Mouse (Mus musculus): ENCODE results near the gene Scn3a.
"Not testable (repeated sequence)": the region's sequence is repeated elsewhere in the genome, so short reads cannot be mapped to it uniquely, and the experiment has no call there.

The Scn3a gene

DNA sequence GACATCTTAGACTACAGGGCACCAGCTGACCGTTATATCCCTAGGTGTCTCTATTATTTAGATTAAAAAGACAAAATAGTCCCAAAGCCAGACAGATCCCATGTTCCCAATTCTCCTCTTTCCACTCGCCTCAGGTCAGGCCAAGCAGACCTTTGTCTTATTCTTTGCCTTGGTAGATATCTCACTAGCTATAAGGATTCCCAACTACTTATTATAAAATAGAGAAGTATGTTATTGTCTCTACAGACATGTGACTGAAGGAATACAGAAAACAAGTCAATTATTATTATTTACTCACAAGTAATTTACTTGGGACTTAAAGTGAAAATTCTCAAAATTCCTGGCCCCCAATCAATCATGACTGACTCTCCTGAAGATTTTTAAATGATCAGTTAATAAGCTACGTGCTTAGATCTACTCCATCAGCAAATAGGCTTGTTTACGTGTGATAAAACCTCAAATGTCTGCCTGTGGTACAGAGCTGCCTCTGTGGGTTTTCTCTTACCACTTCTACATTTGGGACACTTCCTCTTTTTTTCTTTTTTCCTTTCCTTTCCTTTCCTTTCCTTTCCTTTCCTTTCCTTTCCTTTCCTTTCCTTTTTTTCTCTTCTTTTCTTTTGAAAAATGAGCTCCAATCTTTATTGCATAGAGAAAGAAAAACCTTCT lies 86.3 kb downstream of the Scn3a start:
- no peak for DNase-seq

DNA sequence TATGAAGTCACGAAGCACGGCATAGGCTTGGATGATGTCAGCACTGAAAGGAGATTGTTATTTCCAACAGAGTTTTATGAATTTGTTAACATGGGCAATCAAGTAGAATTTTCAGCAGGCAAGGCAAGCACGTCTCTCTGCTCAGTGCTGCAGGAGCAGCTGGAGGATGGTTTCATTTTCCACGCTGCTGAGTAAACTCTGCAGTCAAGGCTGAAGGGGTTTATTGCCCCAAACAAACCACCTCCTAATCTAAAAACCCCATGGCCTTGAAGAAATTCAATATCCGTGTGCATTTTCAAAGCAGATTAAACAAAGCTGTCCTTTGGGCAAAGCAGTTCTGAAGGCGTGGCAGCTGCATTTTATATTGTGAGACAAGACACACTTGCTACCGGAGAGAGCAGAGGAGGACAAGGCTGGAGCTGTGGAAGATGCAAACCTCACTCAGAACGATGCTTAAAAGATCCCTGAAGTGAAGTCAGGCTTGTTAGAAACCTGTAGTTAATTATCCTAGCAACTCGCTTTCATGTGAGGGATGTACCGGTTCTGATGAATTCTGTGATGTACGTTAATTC lies 96.0 kb downstream of the Scn3a start:
- DNase-seq, result no peak

DNA sequence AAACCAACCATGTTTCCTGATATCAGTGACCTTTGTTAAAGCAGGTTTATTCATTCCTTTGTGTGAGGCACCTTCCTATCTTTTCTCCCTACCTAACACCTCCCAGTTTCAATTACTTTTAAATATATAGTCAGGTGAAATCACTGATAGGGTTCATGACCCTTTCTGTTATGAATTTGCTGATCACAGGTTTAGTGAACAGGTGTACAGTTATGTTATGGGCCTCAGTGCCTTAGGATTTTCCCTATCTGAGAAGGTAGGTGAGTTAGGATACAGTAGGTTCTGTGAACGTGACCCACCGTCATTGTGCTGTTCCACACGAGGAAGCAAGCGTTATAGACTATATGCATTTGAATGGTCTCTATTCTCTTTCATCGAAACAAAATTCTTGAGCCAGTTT lies 101.7 kb downstream of the Scn3a start:
- DNase-seq, result no peak

DNA sequence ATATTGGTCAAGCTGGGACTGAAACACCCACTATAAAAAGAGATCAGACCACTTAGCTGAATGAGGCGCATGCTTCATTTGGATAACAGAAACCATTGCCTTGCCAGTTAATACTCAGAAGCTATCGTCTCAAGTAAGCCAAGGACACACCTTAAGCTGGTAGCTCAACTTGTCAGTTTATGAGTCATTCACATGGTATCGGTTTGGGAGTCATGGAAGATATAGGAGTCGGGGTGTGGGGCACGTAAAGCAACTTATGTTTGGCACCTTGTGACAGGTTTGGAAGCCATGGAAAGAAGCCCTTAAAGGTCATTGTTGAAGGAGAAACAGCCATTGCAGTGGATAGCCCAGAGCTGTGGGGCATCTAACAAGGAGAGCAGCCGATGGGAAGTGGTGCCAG lies 113.7 kb downstream of the Scn3a start:
- no peak for DNase-seq

DNA sequence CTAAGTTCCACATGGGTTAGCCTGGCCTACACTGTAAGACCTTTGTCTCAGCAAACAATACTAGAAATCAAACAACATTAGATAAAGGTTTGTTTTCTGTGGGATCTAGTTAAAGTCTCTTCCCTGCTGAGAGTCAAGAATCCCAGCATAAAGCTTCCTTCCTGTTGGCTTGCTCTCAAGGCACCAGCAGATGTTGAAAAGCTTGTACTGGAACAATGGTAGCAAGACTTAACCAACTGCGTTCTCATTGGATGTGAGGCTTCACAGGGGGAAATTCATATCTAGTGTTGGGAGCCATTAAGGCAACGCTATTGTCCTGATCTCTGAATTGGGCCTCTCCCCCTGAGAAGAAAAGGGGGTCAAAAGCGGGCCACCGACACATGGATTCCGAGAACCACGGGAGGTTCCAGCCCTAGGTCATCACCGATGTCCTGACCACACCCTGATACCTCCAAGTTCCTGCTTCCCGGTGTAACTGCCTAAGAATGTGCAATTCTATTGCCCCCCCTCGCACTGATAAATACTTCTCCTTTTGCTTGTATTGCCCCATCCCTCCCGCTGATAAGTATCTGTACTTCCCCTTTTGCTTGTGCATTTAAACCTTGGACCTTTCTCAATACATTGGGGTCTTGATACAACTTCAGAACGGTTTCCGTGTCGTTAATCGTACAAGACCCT lies 115.9 kb downstream of the Scn3a start:
- DNase-seq, result not testable (repeated sequence)

DNA sequence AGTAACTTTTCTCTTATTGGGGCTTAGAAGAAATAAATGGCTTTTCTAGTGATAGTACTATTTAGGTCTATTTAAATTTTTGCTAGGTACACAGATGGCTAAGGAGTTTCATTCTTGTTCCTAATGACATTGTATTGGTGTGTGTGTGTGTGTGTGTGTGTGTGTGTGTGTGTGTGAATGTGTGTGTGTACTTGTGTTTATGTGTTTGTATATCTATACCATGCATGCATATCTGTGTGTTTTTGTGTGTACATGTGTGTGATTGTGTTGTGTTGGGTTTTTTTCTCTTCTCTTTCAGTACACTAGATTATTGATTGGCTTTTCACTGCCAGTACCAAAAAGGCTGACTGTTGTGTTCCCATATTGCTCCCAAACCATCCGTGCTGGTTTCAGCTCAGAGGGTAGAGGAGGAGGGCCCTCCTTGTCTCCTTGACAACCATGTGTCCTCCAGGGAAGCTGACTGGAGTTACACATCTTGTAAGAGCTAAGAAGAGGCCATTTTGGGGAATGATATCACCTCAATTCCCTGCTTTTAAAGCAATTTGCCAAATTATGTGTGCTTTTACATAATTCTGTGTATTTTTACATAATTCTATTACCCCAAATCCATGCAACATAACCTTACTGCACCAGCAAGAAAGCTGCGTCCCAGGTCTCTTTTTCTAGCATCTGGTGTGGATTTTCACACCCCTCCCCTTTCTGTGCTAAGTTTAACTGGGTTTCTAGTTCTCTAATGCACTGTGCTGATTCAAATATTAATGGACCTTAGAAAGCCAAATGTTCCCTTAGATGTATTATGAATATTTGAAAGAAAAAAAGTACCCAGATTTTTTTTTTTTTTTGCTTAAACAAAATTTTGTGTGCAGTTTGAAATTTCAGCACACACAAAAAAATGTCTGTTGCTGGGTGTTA lies 116.7 kb downstream of the Scn3a start:
- DNase-seq, result no peak

DNA sequence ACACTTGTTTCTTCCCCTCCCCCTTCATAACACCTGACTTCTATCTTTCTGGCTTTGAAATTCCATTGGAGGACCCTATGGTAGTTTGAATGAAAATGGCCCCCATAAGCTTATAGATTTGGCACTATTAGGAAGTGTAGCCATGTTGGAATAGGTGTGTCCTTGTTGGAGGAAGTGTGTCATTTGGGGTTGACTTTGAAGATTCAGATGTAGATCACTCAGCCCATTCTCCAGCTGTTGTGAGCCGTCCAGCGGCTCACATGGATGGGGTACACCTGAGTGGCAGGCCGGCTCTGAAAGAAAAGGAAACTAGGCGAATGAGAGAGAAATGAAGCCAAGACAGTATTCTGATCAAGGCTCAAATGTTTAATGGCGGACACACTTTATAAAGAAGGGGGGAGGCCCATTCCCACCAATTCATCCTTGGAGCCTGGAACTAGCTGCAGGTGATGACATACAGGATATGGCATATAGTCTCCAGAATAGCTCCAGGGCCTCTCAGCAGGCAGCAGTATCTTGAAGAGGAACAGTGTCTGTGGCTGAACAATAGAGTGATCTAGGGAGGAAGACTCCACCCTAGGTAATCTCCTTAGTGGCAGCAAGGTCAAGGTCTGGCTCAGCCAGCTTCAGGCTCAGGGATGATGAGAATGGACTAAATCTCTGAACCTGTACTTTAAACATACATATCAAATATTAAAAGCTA lies 118.2 kb downstream of the Scn3a start:
- no peak for DNase-seq

DNA sequence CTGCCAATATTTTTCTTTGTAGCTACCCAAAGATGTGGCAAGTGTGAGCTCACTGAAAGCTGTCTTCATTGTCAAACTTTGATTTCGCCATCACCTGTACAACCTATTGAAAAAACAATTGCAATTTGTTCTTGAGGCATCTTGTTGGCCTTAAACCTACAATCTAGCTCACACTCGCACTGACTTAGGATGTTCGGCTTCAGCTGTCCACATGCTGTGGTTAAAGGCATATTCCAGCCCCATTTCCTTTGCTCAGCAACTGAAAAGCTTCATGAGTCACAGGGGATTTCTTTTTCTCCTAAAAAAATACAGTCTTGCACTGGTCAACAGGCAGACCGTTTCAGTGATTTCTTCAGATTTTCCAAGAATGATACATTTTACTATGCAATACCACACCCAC lies 124.3 kb downstream of the Scn3a start:
- DNase-seq, result no peak

DNA sequence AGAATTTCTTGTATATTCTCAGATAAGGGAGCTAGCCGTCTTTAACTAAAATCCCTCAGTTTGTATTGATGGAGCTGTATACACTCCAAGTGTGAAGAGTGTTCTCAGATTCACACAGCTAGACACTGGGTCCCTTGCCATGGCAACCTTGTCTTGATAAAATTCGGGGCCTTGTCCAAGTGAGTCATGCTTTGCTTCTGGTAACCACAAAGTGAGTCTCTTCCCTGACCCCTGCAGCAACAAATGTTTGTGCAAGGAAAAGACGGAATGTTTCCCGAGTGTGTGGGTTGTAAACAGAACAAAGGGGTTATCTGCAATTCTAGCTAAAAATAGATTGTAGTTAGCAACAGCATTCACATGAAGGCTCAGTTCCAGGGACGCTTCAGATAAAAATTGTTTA lies 125.9 kb downstream of the Scn3a start:
- DNase-seq, result peak; percentile 12

DNA sequence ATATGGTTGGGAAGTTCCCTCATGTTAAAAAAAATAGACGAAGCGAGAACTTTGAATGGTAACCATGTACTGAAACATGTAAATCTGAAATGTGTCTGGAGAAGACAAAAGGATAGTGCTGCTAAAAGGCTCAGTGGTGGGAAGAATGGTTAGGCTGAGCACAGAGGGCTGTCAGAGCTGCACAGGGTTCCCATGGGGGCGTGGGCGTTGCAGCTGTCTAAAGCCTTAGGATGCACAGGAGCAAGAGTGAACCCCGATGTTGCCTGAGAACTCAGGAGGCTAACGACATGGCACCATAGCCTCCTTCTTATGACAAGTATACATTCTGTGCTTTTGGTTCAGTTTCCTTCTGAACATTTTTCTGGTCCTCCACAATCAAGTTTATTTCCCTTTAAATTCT lies 126.3 kb downstream of the Scn3a start:
- DNase-seq, result no peak

DNA sequence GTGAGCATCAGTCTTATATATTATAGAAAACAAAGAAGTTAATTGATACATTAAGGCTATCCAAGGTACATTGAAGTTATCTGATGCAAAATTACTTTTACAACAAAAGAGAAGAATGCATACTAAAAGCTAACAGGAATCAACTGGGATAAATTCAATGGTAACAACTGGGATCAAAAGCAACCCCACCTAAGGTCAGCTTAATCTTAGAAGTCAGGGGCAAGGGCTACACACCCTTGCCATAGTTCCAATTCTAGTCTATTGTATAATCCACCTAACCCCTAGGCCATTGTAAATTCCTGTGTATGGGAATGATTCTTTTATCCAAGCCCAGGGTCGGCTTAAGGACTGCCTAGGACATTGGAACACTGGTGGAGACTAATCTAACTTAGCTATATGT lies 130.5 kb downstream of the Scn3a start:
- no peak for DNase-seq

DNA sequence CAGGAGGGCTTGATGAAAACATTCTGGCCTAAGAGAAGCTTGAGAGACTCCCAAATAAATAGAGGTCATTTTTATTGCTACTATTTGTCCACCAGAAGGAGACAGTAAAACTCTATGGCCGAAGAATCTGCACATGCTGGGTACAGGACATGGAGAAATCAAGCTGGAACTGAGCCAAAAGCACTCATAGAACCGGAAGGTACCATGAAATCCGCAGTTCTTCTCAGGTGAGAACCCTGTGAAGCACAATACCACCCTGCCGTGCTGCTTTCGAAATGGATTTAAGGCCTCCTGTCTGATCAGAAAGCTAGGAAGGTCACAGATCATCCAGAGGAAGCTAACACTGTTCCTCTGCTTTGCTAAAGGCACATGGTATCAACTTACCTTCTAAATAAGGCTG lies 143.9 kb downstream of the Scn3a start:
- no peak for DNase-seq

DNA sequence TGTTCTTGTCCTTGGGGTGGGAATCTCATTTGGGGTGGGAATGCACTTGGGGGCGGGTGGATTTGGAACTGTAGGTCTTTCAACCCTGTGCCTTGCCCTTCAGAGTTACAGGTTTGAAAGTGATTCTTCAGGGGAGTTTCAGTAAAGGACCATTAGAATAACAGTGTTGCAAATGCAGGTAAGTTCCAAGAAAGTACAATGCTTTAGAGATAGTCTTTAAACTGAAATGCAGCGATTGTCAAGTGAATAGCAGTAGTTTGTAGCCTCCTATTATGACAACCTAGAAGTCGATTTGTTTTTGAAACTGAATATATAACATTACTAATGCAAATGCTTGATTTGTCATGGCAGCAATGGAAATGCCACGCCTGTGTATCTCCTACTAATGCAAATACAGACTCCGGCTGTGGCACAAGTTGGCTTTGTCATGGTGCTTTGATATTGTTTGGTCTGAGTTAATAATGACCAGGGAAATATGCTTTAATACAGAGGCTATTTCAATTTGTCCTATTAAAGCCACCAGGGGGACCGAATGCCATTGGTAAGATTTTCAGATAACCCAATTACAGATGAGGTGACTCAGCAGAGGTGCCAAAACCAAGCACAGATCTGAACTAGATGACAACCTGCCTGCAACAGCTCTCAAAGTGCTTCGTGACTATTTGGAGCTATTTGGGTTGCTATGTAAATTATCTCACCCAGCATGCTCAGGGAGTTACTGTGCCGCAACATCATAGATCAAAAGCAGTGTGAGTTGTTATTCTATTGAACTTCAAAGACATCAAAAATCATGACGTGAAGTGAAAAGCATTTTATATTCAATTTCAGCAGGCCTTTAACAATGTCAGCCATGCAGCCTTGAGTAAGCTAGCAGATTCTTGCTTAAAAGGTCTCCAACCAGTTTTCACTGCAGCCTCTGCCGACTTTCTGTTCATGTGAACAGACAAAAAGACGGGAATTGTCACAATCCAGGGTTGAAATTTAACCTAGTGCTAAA lies 145.9 kb downstream of the Scn3a start:
- no peak for DNase-seq

DNA sequence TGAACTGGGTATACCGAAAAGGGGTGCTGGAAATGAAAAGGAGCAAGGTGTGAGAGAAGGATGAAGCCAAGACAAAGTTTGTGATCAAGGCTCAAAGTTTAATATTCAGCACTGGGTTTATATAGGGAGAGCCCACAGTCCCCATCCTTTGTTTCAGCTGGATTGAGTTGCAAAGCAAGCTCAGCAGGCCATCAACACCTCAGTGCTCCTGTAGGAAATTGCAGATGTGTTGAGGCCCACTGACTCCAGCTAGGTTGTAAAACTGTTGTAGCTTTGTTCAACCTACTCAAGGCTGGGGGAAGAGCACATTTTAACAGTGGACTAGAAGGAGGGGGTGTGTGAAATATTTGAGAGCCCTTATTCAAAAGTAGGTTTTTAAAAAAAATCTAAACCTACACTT lies 148.8 kb downstream of the Scn3a start:
- no peak for DNase-seq

DNA sequence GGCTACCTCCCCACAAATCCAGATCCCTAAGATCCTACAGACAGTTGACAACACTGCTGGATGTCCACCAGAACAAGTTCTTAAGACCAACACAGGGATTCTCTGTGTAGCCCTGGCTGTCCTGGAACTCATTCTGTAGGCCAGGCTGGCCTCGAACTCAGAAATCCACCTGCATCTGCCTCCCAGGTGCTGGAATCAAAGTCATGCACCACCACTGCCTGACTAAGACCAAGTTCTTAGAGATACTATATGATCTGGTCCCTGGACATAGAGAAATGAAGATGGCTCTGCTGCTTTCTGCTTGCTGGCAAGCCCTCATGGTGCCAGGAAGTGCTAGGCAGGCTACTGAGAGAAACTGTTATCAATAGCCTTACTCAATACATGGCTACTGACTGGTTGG lies 150.9 kb downstream of the Scn3a start:
- no peak for DNase-seq

DNA sequence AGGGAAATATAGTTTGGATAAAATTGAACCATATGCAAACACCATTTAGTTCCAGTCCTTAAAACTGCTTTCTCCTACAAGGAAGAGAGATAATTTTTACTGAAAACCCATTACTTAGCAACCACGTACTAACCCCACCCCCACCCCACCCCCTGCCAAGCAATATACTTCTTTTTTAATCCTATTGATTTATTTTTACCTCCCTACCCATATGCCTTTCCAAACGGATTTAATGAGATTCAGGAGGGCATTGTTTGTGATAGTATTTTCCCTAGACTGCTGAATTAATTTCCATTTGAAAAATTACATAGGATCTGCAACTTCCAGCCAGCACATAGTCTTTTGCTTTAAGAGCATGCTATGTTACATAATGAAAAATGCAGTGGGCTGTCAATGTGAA lies 152.1 kb downstream of the Scn3a start:
- no peak for DNase-seq

DNA sequence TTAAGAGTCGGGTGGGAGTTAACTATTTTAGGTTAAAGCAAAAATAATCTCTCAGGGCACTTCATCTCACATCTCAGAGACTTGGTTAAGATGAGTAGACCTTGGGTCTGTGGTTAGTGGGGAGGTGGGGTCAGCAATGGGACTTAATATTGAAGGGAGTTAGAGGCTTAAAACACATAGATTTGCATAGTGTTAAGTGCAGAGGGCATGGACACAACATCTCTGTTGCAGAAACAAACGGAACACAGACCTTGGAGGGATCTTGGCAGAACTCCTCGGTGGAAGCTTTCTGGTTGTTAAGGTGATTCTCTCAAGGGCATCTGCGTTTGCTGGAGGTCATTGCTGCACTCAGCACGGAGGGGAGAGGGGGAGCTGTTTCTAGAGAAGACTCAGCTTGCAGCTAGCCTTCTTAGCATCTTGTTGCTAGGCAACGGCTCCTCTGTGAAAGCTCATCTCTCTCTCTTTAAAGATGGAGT lies 152.6 kb downstream of the Scn3a start:
- DNase-seq, result no peak

DNA sequence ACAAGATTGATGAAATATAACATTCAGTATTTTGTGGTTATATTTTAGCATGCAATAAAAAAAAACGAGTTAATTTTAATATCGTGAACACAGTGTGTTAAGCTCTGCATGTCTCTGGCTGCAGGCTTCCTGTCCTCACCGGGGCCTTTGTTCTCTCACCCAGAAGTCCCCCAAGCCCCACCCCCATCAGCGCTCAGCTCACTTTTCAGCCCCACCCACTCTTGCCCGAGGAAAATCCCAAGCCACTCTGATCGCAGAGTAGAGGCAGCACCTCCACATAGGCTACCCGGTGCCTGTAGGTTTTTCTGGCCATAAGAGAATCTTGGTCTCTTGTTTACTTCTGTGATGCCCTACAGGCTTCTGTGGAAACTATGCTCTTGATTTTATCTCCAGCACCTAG lies 153.2 kb downstream of the Scn3a start:
- peak; percentile 22 for DNase-seq

DNA sequence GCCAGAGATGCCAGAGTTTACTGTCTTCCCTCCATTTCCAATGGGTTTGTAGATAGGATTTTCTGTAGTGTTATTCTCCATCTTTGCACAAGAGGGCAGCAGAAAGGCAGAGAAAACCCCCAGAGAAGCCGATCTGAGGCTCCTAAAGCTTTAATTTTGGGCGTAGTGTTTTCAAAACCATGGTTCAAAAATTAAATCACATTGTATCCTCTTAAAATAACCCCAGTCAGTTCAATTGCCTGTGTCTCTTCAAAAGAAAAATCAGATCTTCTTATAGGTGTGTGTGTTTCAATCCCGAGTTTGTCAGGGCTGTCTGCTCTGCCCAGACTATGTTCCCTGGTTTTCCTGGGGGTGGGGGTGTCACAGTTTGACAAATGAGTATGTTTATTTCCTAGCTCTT lies 153.7 kb downstream of the Scn3a start:
- no peak for DNase-seq
